Mouse (Mus musculus) ES-E14 (cell line): ENCODE data around the gene Cfap298.

ENCODE experiments used
- CHD2 ChIP-seq: IDR thresholded peaks from 2 replicates; pipeline ENCODE4 v1.6.1; 2014; ENCODE audit warnings: mild to moderate bottlenecking, low read depth, low read length, inconsistent platforms
- HCFC1 ChIP-seq: IDR thresholded peaks from 2 replicates; pipeline ENCODE4 v1.6.1; 2012; ENCODE audit warnings: low read length, inconsistent platforms, borderline replicate concordance; ENCODE audit not compliant: insufficient read depth
- ZC3H11A ChIP-seq: IDR thresholded peaks from 2 replicates; pipeline ENCODE4 v1.6.1; 2012; ENCODE audit warnings: low read depth, mild to moderate bottlenecking, inconsistent platforms, low read length, borderline replicate concordance
- ZNF384 ChIP-seq: IDR thresholded peaks from 2 replicates; pipeline ENCODE4 v1.6.1; 2012; ENCODE audit warnings: low read depth, low read length, inconsistent platforms

DNA sequence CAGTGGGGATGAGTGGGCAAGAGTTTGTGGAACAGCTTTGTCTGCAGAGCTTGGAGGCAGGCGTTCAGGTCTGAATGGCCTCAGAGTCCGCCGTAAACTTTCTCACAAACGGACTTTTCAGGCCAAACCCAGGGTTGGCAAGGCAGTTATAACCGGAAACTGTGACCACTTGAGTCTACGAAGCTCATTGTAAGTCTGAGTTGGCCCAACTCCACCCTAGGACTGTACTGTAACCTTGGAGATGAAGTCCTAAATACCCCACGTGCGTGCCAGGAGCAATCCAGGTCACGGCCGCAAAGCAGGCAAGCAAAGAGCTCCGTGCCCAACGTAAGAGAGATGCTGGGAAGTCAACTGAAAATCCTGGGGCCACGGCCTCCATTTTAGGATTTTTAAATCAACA, 23.1 kb downstream of the Cfap298 start:
- TF ChIP-seq CHD2 (no peak), HCFC1 (no peak), ZC3H11A (no peak), ZNF384 (no peak)
